Comparison of ENCODE assay signal across 18 mouse cellular contexts in genomic region chr1:88543608-88544007, GRCm38 (mm10). TPM values are rescaled to one million over a fixed set of nuclear protein-coding genes. Genes with fewer than 3 reads are reported as not detected.
"Had no signal": no experiment of that assay in that cellular context is flagged by ENCODE, and none has a peak within 500 bp of the region (broad histone marks: within the 10 kb centered on the region; RNA-seq: fewer than 3 reads in every experiment).

No protein-coding gene starts in this region.

- H3K4me1 ChIP-seq: midbrain, embryonic 10.5 days; midbrain, embryonic 12.5 days; neural tube, embryonic 12.5 days; stomach, embryonic 15.5 days had no signal

- H3K36me3 ChIP-seq: midbrain, embryonic 10.5 days; midbrain, embryonic 12.5 days; neural tube, embryonic 12.5 days; stomach, embryonic 15.5 days had no signal

- H3K4me3 ChIP-seq: midbrain, embryonic 10.5 days; midbrain, embryonic 12.5 days; neural tube, embryonic 12.5 days; stomach, embryonic 15.5 days had no signal

- H3K9me3 ChIP-seq: midbrain, embryonic 10.5 days; midbrain, embryonic 12.5 days; neural tube, embryonic 12.5 days; stomach, embryonic 15.5 days had no signal

- H3K27me3 ChIP-seq: midbrain, embryonic 12.5 days; neural tube, embryonic 12.5 days; stomach, embryonic 15.5 days had no signal

- H3K9ac ChIP-seq: lung, embryonic 14.5 days; midbrain, embryonic 12.5 days; neural tube, embryonic 12.5 days; stomach, embryonic 15.5 days had no signal

- H3K27ac ChIP-seq: midbrain, embryonic 10.5 days; midbrain, embryonic 12.5 days; neural tube, embryonic 12.5 days; stomach, embryonic 15.5 days had no signal

- DNase-seq: lung, adult 18-20 months; lung, embryonic 14.5 days; lung, postnatal 10 days; lung, postnatal 4 days; midbrain, embryonic 14.5 days; right cerebral cortex, postnatal 14 days; thymus, adult 2 months; thymus, postnatal 25 days; thymus, postnatal 4 days had no signal

- ATAC-seq: midbrain, embryonic 16.5 days had no signal

- H3K4me2 ChIP-seq: lung, embryonic 14.5 days; midbrain, embryonic 12.5 days; neural tube, embryonic 12.5 days; stomach, embryonic 15.5 days had no signal

RNA-seq across cellular contexts. Expression of gene Glrp1, which starts 33.7 kb away (rescaled TPM):
- total RNA-seq: neutrophil, adult 5-6 weeks had no signal
- polyA plus RNA-seq: midbrain, embryonic 10.5 days; midbrain, embryonic 12.5 days; midbrain, embryonic 14.5 days; midbrain, embryonic 16.5 days; neural tube, embryonic 12.5 days; neural tube, embryonic 14.5 days; spleen, adult 2 months; stomach, embryonic 15.5 days; urinary bladder, adult 2 months had no signal
